Mouse (Mus musculus) kidney, postnatal 10 days (tissue): ENCODE results near the gene Ybx2.

ENCODE experiments used
- DNase-seq: peaks from one replicate; pipeline ENCODE4 v3.0.0; 2021; ENCODE audit warnings: mixed read lengths

Ybx2 gene

DNA sequence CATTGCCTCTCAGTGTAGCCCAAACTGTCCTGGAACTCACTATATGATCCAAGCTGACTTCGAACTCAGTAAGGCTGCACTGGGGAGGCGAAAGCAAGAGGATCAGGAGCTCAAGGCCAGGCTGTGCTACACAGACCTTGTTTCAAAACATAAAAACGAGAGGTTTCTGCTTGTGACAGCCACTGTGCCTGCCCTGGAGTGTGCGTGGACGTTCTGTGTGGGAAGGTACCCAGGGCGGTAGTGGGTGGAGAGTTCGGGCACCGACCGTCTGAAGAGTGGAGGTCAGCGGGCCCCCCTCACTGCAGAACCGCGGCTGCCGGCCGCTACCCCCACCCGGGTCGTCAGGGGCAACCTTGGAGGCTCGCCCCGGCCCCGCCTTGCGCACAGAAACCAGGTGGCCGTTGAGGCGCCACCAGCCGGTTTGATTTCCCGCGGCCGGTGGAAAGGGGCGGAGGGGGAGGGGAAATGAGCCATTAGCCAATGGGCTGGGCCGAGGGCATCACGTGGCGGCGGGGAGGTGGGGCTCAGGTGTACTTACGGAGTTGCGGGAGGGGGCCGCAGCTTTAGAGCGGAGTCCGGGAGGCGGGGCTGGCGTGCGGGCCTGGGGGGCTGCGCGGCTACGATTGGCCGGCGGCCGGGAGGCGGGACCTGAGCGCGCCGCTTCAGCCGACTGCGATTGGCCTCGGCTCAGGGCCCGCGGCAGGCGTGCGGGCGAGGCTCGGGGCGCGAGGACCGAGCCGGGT is at the start of gene Ybx2:
Gene Ybx2 (plus strand): TSS at position 660 of the 743 bp plus-strand sequence.
- peak; percentile 94 for DNase-seq

DNA sequence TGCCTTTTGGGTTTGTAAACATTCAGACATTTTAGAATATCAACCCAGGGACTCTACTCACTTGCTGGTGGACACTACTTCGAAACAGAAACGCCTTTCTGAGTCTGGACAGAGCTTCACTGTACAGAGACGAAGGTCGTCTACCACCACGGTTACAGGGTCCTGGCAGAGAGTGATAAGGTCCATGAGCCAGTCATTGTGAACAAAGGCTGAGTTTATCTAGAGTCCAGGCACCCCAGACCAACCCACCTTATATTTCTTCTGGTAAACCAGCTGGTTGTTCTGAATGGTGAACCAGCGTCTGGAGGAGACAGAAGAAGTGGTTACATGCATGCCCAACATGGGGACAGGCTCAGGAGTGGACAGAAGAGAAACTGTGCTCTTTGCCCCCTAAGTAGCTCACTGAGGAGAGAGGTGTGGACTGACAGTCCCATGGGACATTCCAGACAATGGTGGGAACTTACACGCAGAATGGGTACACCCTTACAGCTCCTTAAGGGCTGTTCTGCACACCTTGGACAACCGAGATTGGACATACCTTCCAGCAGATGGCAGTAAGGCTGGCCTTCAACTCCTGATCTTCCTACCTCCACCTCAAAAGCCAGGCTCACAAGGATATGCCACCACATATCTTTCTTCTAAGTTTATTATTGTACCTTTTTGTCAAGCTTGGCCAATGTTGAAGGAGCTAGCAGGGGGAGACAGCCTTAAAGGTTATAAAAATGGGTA is 48.5 kb upstream of the Ybx2 start:
- no peak for DNase-seq

DNA sequence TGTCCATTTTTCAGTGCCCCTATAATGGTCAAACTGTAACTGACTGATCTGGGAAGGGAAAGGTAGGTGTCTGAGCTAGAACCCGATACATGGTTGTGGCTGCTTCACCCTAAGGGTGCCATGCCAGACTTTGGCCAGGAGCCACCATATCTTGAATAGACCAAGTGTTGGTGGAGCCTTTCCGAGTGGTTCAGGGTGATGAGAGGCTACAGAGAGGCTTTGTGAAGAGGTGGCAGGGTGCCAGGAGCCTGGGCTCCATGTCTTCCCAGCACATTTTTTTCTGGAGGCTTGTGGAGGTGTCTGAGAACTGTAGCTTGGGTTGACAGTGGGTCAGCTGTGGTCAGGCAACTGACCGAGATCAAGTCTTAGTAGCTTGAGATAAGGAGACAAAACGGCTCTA is 44.1 kb upstream of the Ybx2 start:
- no peak for DNase-seq

DNA sequence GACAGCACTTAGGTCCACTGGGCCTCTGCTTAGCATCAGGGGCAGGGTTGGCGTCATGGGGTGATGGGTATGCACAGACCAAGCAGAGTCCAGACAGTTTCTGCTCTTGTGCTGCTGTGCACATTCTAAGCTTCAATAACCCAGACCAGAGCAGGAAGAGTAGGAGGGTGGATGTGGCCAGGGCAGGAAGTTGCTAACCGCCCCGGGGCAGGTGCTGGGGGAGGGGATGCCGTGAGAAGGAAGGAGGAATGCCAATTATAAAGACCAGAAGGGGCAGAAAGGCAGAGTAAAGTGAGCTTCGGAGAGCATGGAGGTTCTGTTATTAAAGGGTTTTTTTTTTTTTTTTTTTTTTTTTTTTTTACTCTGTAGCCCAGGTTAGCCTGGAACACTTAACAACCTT is 40.9 kb upstream of the Ybx2 start:
- no peak for DNase-seq

DNA sequence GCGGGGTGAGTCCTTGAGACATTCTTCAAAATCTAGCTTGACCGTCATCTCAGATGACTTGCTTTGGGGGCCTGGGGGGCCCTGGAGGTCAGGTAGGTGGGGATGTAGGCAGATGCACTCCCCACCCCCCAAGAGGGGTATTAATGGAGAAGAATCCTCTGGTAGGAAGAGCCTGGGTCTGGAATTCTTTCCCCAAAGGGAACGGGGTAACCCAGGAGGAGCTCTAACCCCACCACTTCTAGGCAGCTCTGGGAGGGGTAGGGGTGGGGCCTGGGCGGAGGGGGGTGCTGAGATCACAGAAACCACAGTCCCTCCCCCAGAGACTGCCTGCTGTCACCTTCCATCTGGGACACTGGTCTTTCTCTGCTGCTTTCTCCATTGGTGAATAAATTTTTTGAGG is 40.3 kb upstream of the Ybx2 start, which contains the start of gene Acap1:
Gene Acap1 (minus strand): TSS at position 249 of the 400 bp plus-strand sequence.
- no peak for DNase-seq

DNA sequence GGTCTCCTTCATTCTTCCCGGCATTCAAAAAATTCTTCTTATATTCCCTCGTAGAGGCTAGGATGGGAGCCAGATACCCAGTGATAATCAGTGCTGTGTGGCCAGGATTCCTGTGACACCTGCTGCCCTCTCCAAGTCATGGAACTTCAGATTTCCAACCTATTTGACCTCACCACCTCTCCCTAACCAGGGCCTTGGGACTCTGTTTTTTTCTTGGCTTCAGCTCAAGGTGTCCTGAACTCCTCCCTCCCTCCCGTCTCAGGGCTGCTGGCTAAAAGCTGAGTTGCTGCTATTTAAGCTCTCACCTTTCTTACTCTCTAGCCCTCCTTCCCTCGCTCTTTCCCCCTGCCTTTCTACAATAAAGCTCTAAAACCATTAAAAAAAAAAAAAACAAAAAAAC is 35.7 kb upstream of the Ybx2 start:
- DNase-seq = no peak

DNA sequence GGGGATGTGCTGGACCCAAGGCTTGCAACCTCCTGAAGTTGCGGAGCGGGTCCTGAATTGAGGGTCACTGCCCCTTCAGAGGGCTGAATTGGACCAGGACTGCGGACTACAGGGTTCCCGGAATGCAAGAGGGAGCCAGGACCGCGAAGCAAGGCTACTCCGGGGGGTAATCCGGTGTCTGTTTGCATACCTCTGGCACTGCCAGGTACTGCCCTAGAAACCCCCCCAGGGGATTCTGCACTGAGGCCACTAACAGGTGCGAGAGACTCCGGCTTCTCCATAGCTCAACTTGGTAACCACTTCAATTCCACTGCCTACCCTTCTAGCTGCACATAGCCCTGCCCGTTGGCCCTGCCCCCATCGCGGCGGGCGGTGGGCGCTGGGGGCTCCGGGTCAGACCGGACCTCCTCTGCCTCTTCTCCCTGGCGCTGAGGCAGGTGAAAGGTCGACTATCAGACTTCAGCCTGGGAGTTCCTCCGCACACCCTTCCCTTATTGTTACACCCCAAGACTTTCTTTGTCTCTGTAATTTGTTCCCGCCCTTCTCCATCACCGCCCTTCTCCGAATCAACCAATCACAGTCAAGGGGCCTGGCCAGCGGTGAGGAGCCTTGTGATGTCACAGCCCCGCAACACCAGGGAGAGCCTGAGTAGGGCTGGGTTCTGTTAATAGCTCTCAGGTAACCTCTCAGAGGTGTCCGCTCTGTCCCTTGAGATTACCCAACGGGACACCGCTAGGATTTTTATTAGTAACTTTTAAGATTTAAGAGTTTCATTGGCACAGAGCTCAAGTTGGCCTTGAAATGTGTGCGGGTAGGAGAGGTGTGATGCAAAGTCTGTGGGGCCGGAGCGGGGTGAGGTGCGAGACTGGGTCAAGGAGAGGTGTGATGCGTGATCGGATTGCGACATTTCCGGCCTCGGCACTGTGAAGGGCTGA is 34.9 kb upstream of the Ybx2 start, which contains the start of the genes 2810408A11Rik and Neurl4:
Gene 2810408A11Rik (minus strand): TSS at position 517 of the 935 bp plus-strand sequence.
Gene Neurl4 (plus strand): TSS at position 602 of the 935 bp plus-strand sequence.
- DNase-seq = peak; percentile 93

DNA sequence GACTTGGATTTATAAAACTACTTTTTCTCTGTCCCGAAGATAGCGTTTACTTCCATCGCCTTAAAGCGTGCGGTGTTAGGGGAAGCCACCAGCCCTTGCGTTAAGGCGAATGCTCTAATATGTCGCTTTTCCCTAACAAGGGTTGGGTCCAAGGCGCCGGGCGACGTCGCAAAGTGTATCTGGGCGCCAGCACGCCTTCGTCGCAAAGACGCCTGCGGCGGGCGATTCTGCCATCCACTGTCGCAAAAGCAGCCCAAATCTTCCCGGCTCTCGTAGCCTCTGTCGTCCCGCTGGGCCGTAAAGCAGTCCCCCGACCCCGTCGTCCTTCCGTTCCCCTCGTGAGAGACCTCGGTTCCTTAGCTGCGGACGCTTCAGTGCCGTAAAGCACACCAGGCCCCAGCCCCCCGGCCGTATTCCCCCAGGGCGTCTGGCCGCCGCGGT is 34.2 kb upstream of the Ybx2 start:
- peak; percentile 96 for DNase-seq

DNA sequence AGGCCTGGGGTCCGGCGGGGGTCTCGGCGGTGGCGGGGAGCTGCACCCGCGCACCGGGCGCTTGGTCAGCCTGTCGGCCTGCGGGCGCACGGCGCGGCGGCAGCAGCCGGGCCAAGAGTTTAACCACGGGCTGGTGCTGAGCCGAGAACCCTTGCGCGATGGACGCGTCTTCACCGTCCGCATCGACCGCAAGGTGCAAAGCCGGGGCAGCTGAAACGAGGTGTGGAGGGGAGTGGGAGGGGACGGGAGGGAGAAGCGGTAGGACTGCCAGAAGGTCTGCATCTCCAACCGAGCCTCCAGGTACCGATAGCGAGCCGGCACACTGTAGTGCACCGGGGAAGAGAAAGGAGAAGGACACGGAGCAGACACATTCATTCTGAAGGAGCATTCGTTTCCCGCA is 33.6 kb upstream of the Ybx2 start:
- DNase-seq = no peak

DNA sequence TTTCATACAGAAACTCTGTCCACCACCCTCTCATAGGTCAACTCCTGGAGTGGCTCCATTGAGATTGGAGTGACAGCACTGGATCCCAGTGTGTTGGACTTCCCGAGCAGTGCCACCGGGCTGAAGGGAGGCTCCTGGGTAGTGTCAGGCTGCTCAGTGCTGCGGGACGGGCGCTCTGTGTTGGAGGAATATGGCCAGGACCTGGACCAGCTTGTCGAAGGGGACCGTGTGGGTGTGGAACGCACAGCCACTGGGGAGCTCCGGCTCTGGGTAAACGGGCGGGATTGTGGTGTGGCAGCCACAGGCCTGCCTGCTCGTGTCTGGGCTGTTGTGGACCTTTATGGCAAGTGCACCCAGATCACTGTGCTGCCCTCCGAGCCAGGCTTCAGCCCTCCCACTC is 32.6 kb upstream of the Ybx2 start:
- DNase-seq = no peak

DNA sequence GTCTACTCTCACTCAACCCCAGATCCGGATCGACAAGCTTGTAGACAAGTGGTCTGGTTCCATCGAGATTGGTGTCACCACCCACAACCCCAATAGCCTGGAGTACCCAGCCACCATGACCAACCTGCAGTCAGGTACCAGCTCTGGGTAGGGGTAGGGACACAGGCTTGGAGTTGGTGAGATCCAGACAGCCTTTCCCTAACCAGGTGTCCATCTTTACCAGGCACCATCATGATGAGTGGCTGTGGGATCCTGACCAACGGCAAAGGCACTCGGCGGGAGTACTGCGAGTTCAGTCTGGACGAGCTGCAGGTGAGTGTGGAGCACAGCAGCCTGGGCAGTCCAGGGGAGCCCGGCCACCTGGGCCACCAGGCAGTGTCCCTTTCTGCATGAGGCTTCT is 31.3 kb upstream of the Ybx2 start:
- no peak for DNase-seq

DNA sequence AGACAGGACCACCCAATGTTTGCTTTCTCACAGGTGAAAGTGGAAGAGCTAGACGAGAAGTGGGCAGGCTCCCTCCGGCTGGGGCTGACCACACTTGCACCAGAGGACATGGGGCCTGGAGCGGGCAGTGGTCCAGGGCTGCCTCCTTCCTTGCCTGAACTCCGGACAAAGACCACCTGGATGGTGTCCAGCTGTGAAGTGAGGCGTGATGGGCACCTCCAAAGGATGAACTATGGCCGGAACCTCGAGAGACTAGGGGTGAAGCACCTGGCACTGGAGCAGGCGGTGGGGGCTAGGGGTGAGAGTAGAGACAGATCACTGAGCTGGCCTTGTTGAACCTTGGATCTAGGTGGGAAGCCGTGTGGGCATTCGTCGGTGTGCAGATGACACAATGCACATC is 27.0 kb upstream of the Ybx2 start:
- peak; percentile 90 for DNase-seq

DNA sequence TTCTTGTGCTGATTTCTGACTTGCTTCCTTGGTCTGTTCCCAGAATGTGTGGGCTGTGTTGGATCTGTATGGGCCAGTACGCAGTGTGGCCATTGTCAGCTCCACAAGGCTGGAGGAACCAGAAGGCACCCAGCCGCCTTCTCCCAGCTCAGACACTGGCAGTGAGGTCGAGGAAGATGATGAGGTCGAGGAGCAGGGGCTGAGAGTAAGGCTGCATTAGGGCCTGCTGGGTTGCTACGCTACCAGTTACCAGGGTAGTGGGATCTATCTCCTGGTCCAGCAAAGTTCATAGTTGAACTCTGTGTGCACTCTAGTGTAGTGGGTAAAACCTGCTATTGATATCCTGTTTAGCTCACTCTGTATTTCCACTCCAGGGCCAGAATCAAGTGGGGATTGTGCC is 26.4 kb upstream of the Ybx2 start:
- no peak for DNase-seq

DNA sequence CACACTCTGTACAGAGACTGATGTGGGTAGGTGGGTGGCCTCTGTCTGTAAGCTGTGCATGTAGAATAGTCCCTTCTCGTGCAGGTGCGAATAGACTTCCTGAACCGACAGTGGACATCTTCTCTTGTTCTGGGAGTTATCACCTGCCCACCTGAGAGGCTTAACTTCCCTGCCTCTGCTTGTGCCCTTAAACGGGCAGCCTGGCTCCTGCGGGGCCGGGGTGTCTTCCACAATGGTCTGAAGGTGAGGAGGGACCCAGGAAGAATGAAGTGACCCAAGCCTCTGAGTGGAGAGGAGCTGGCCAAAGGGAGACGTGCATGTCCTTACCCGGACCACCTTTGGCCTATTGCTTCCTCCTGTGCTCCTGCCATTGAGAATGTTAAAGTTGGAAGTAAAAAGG is 25.4 kb upstream of the Ybx2 start:
- no peak for DNase-seq

DNA sequence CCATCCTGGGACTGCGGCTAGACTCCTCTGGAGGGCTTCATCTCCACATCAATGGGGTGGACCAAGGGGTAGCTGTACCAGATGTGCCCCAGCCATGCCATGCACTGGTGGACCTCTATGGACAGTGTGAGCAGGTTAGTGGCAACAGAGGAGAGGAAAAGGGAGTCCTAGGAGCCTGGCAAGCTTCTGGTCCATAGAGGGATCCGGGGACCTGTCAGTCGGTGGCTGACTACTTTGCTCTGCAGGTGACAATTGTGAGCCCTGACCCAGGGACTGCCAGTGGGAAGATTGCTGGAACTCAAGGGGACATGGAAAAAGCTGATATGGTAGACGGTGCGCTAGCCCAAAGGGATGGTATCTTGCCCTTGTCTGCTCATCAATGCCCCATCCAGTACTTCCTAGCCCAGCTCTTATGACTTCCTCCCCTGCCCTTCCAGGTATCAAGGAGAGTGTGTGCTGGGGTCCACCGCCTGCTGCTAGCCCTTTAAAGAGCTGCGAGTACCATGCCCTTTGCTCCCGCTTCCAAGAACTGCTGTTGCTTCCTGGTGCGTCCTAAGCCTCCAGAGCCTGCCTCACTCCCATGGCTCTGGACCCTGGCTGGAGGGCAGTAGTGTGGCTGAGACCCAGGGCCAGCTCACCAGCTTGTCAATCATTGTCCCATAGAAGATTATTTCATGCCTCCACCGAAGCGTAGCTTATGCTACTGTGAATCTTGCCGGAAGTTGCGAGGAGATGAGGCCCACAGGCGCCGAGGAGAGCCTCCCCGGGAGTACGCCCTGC is 24.6 kb upstream of the Ybx2 start:
- DNase-seq = peak; percentile 65

DNA sequence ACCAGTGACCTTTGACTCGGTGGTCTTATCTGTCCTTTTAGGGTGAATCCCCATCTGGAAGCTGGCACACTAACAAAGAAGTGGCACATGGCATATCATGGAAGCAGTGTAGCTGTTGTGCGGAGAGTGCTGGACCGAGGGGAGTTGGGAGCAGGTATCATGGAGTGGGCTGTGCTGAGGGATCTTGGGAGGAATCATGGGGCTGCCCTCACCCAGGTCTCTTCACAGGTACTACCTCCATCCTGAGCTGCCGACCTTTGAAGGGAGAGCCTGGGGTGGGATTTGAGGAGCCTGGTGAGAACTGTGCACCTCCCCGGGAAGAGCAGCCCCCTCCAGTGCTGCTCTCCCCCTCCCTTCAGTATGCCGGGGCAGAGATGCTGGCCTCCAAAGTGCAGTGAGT is 23.9 kb upstream of the Ybx2 start:
- no peak for DNase-seq

DNA sequence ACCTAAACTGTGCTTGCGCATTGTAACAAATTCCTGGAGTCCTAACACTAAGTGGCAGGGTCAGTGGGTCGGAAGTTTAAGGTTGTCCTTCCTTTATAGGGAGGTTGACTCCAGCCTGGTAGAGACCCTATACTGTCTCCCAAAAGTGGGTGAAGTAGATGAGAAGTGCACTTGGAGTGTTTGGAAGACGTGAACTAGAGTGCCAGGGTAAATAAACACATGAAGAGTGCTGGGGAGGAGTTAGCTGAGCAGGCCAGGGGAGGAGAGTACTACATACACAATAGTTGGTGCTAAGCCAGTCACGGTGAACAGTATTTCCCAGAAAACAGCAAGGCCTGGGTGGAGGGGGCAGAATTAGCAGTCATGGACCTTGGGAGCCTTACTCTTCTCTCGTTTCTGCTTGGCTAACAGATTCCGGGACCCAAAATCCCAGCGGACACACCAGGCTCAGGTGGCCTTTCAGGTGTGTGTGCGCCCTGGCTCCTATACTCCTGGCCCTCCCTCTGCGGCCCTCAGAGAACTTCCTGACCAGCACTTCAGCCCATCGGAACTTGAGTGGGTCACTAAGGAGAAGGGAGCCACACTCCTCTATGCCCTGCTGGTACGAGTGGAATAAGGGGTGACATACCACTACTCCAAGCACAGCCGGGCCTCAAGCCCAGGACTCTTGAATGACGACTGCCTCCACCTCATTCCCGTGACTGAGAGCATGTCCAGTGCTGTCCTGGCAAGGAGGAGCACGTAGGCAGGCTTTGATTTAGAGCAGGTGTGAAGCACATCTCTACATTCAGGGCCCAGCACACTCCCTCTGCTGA is 22.7 kb upstream of the Ybx2 start:
- DNase-seq = no peak

DNA sequence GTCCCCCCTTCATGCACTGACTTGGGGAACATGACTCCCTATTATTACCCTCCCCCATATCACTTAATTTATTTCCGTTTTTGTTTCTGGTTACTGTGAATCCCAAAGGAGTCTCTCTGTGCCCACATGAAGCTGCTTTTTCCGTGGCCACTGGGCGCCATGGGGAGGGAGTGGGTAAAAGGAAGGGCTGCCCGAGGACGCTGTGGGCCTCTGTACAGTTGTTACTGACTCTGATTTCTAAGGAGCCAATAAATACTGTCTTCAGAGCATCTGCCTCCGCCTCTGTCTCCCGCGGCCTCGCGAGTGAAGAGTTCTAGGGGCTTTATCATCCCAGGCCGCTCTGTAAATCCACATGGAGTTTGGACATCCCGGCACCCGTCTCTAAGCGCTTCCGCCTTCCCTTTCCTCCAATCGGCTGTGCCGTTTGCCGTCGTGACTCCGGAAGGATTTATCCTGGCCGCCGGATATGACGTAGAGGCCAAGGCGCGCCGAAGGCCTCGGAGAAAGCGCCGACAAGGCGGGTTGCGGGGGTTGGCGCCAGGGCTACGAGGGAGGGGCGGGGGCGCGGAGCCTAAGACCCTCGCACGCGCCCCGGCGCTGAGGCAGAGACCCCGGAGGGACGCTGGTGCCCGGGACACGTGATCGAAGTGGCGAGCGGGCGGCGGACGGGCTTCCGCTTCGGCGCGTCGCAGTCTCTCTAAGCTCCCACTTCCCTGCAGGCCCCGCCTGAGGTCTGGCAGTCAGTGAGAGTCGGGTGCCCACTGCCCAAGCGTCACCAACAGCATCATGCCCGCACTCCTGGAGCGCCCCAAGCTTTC is 21.8 kb upstream of the Ybx2 start, which contains the start of gene Gps2:
Gene Gps2 (plus strand): TSS at position 335 of the 818 bp plus-strand sequence.
- DNase-seq = peak; percentile 95

DNA sequence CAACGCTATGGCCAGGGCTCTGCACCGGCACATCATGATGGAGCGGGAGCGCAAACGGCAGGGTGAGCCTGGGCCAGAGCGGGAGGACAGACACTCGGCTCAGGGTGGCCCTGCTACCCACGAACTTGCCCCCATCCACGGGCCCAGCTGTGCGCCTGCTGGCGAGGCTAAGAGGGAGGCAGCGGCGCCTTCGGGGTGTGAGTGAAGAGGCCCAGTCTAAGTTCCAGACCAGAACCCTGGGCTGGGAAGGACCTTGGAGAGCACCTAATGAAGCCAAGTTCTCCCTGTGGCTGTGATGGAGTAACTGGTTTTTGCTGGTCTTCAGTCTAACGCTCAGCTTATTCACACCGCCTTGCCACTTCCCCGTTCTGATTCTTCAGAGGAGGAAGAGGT is 21.2 kb upstream of the Ybx2 start:
- DNase-seq = peak; percentile 52

DNA sequence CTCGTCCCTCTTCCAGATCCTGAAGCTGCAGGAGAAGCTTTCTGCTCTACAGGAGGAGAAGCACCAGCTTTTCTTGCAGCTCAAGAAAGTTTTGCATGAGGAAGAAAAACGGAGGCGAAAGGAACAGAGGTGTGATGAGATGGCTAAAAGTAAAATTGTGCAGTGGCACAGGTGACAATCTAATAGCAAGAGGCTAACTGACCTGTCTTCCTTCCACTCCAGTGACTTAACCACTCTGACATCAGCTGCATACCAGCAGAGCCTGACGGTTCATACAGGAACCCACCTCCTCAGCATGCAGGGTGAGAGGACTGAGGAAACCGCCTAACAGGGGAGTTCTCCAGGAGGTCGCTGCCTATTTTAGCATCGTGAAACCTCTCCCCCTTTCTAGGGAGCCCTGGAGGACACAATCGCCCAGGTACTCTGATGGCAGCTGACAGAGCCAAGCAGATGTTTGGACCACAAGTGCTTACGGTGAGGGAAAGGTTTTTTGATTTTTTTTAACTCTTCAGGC is 20.6 kb upstream of the Ybx2 start:
- no peak for DNase-seq
